Mouse (Mus musculus) small intestine, adult 2 months (tissue): ENCODE measurements around the gene Fxyd1.

ENCODE experiments used
- CTCF ChIP-seq: fragments of 200-500 bp; IDR thresholded peaks from 2 replicates; pipeline ENCODE4 v1.5.1; 2012; ENCODE audit warnings: low read depth, mild to moderate bottlenecking, control low read depth, inconsistent platforms, low read length, moderate library complexity, mixed read lengths; ENCODE audit not compliant: insufficient replicate concordance, insufficient read length; ENCODE audit errors: extremely low read depth
- POLR2A ChIP-seq: fragments of 200-500 bp; IDR thresholded peaks from 2 replicates; pipeline ENCODE4 v1.6.1; 2012; ENCODE audit warnings: low read depth, mild to moderate bottlenecking, control low read depth, inconsistent platforms, low read length, moderate library complexity

- TF ChIP-seq POLR2A: no peak
- no peak for TF ChIP-seq CTCF
These were observed 27.1 kb upstream of the Fxyd1 start for GRCm38 (mm10) chr7:31084140-31084539.
